Mouse (Mus musculus) megakaryocyte, embryonic 14.5 days (primary cell): Measurements from ENCODE around the gene Rrp1.

Experiments used
- FLI1 ChIP-seq: IDR thresholded peaks from 2 replicates; pipeline ENCODE4 v1.6.1; 2012; ENCODE audit warnings: low read length, inconsistent platforms, mixed read lengths
- GATA1 ChIP-seq: IDR thresholded peaks from 3 replicates; pipeline ENCODE4 v1.6.1; 2012; ENCODE audit warnings: mixed read lengths, low read length, inconsistent platforms, borderline replicate concordance

GRCm38 (mm10) chr10:78409035-78409788, 3.6 kb downstream of the Rrp1 start:
- TF ChIP-seq FLI1: no peak
- no peak for TF ChIP-seq GATA1
